Mouse (Mus musculus) small intestine, adult 10 weeks (tissue): ENCODE data around the gene Rorc. TPM values are rescaled to one million over a fixed set of nuclear protein-coding genes. Genes with fewer than 3 reads are reported as not detected.

Source experiments
- polyA plus RNA-seq: library from polyadenylated mRNA; stranded (reverse); fragments of 350-450 nt; fragmentation: Illumina TruSeq; extraction: RNeasy Lipid Tissue Mini Kit (QIAGEN cat#74804); gene quantifications from one replicate; pipeline ENCODE4 v1.2.3, GENCODE M21; 2014; ENCODE audit warnings: low replicate concordance

Gene Rorc
- 24.5 TPM for polyA plus RNA-seq

GRCm38 (mm10) chr3:94372641-94373040 is at the start of gene Rorc:
TSS of gene Rorc (plus strand) at chr3:94372794.

GRCm38 (mm10) chr3:94341959-94342422 is 30.6 kb upstream of the Rorc start, which contains the start of gene Them5:
TSS of gene Them5 (plus strand) at chr3:94342099.

GRCm38 (mm10) chr3:94362138-94362537 is 10.5 kb upstream of the Rorc start, which contains the start of gene C2cd4d:
TSS of gene C2cd4d (plus strand) at chr3:94362438.

GRCm38 (mm10) chr3:94398217-94398616 is 25.6 kb downstream of the Rorc start, which contains the start of gene Lingo4:
TSS of gene Lingo4 (plus strand) at chr3:94398517.

GRCm38 (mm10) chr3:94413031-94413679 is 40.6 kb downstream of the Rorc start, which contains the start of gene Tdrkh:
TSS of gene Tdrkh (plus strand) at chr3:94413273.

GRCm38 (mm10) chr3:94442951-94443596 is 70.5 kb downstream of the Rorc start, which contains the start of gene Mrpl9:
TSS of gene Mrpl9 (plus strand) at chr3:94443318.

GRCm38 (mm10) chr3:94443597-94443964 is 71.0 kb downstream of the Rorc start, which contains the start of gene Oaz3:
TSS of gene Oaz3 (minus strand) at chr3:94443915.

Other genes starting within 250 kb of the Rorc start
- gene Gm10696, start 194.6 kb upstream of the Rorc start, polyA plus RNA-seq, result not detected
- gene Gm5286, start 176.1 kb upstream of the Rorc start, polyA plus RNA-seq, result not detected
- gene Gm4778, start 108.8 kb upstream of the Rorc start, polyA plus RNA-seq, result not detected
- gene Them4, start 62.7 kb upstream of the Rorc start, polyA plus RNA-seq, result 67.9 TPM
- not detected for gene Them5, start 30.7 kb upstream of the Rorc start, polyA plus RNA-seq
- gene C2cd4d, start 10.4 kb upstream of the Rorc start, polyA plus RNA-seq, result not detected
- 0.19 TPM for gene Lingo4, start 25.7 kb downstream of the Rorc start, polyA plus RNA-seq
- 1.3 TPM for gene Tdrkh, start 40.5 kb downstream of the Rorc start, polyA plus RNA-seq
- gene Mrpl9, start 70.5 kb downstream of the Rorc start, polyA plus RNA-seq, result 35.5 TPM
- not detected for gene Oaz3, start 71.1 kb downstream of the Rorc start, polyA plus RNA-seq
- gene Celf3, start 105.5 kb downstream of the Rorc start, polyA plus RNA-seq, result 0.19 TPM
- 0.85 TPM for gene Riiad1, start 107.5 kb downstream of the Rorc start, polyA plus RNA-seq
- gene Snx27, start 209.9 kb downstream of the Rorc start, polyA plus RNA-seq, result 38.1 TPM